In the genomic region with DNA sequence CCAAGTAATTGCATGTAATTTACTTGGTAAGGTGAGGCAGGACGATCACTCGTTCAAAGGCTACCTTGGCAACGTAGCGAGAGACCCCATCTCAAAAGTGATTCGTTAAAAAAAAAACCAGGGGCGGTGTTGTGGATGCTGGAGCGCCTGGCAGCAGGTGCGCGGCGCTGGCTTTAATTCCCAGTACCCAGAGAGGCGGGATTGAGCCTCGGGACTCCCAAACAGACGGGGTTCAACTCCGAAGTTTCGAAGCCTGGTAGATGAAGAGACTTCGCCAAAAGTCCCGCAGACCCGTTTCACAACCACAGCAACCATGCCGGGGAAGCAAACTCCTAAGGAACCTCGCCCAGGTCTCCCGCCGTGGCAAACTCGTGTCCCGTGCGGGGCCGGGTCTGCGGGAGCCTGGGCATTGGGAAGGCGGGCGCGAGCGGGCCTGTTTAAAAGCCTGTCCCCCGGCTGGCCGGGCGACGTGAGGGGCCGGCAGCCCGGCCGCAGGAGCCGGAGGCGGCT, we compare ENCODE assay signal across 8 mouse cellular contexts. TPM values are rescaled to one million over a fixed set of nuclear protein-coding genes. Genes with fewer than 3 reads are reported as not detected.
DNase-seq lines count a peak whose midpoint lies in the region; ATAC-seq and TF ChIP-seq lines count a peak whose summit lies in the region.

No protein-coding gene starts in this region.

- H3K4me3 ChIP-seq in heart, embryonic 10.5 days, result peak overlapping the region; percentile 89
- H3K4me3 ChIP-seq in heart, embryonic 15.5 days, result peak overlapping the region; percentile 95
- peak overlapping the region; percentile 86 for H3K4me3 ChIP-seq in limb, embryonic 14.5 days (replicated peaks; ENCODE audit: low read length)
- peak overlapping the region; percentile 88 for H3K4me3 ChIP-seq in neural tube, embryonic 12.5 days

- DNase-seq in heart, embryonic 10.5 days (ENCODE audit: low spot score), result no peak
- DNase-seq in heart, adult 11 months, result no peak
- DNase-seq in 416B (ENCODE audit: low read depth), result peak; percentile 27
- DNase-seq in adipocyte (ENCODE audit: low spot score), result peak; percentile 39
- DNase-seq in limb, embryonic 14.5 days (ENCODE audit: low spot score), result no peak
- DNase-seq in ovary, postnatal 36 days (ENCODE audit: low spot score), result no peak

- no peak for ATAC-seq in heart, embryonic 15.5 days (replicated peaks; ENCODE audit: insufficient number of reproducible peaks, insufficient read depth, low FRiP score, low read depth)
- no peak for ATAC-seq in limb, embryonic 14.5 days (ENCODE audit: low FRiP score, low read depth)
- ATAC-seq in neural tube, embryonic 12.5 days (ENCODE audit: low FRiP score, low read depth), result peak; percentile 37

- peaks cover 7% of the 10 kb centered on the region; the same call in 1 of the 2 replicates for H3K4me1 ChIP-seq in heart, embryonic 10.5 days
- peaks cover 7% of the 10 kb centered on the region; the same call in 1 of the 2 replicates for H3K4me1 ChIP-seq in heart, embryonic 15.5 days (replicated peaks)
- peaks cover 5% of the 10 kb centered on the region for H3K4me1 ChIP-seq in limb, embryonic 14.5 days (ENCODE audit: control insufficient read depth, insufficient read depth, low read length)
- H3K4me1 ChIP-seq in neural tube, embryonic 12.5 days, result peaks cover 6% of the 10 kb centered on the region; the same call in 1 of the 2 replicates

- under 1% methylated on average over 39 of the region's 40 CpGs for WGBS in heart, embryonic 10.5 days
- under 1% methylated on average over 40 of the region's 40 CpGs for WGBS in heart, embryonic 15.5 days
- under 1% methylated on average over 34 of the region's 40 CpGs for WGBS in limb, embryonic 14.5 days
- 2% methylated on average over 36 of the region's 40 CpGs for WGBS in neural tube, embryonic 12.5 days

- peak overlapping the region; percentile 91 for H3K4me2 ChIP-seq in heart, embryonic 15.5 days
- H3K4me2 ChIP-seq in limb, embryonic 14.5 days (replicated peaks; ENCODE audit: low read depth, low read length, severe bottlenecking), result peak overlapping the region; percentile 81
- H3K4me2 ChIP-seq in neural tube, embryonic 12.5 days (replicated peaks), result peak overlapping the region; percentile 89

- no peaks in the 10 kb centered on the region for H3K36me3 ChIP-seq in heart, embryonic 10.5 days
- no peaks in the 10 kb centered on the region for H3K36me3 ChIP-seq in heart, embryonic 15.5 days
- H3K36me3 ChIP-seq in limb, embryonic 14.5 days (ENCODE audit: control insufficient read depth, insufficient read depth, low read length), result peaks cover 3% of the 10 kb centered on the region; the same call in 1 of the 2 replicates
- no peaks in the 10 kb centered on the region for H3K36me3 ChIP-seq in neural tube, embryonic 12.5 days

- peak overlapping the region; percentile 91 for H3K27ac ChIP-seq in heart, embryonic 10.5 days
- peak overlapping the region; percentile 88 for H3K27ac ChIP-seq in heart, embryonic 15.5 days
- peak overlapping the region; percentile 68 for H3K27ac ChIP-seq in limb, embryonic 14.5 days (replicated peaks; ENCODE audit: low read depth, low read length)
- peak overlapping the region; percentile 59; the same call in 1 of the 2 replicates for H3K27ac ChIP-seq in neural tube, embryonic 12.5 days

- no peak for TF ChIP-seq POLR2A in limb, embryonic 14.5 days (IDR thresholded peaks at IDR 0.05; ENCODE audit: borderline replicate concordance, extremely low read depth, insufficient read depth, insufficient read length)

- H3K9ac ChIP-seq in heart, embryonic 15.5 days, result peak overlapping the region; percentile 91
- peak overlapping the region; percentile 84 for H3K9ac ChIP-seq in limb, embryonic 14.5 days (ENCODE audit: low read depth, low read length, severe bottlenecking)
- H3K9ac ChIP-seq in neural tube, embryonic 12.5 days, result peak overlapping the region; percentile 86

- no peaks in the 10 kb centered on the region for H3K9me3 ChIP-seq in heart, embryonic 10.5 days
- no peaks in the 10 kb centered on the region for H3K9me3 ChIP-seq in heart, embryonic 15.5 days (replicated peaks)
- no peaks in the 10 kb centered on the region for H3K9me3 ChIP-seq in limb, embryonic 14.5 days (ENCODE audit: control insufficient read depth, low read length)
- no peaks in the 10 kb centered on the region for H3K9me3 ChIP-seq in neural tube, embryonic 12.5 days

- H3K27me3 ChIP-seq in heart, embryonic 10.5 days (ENCODE audit: insufficient read depth, poor library complexity, severe bottlenecking), result no peaks in the 10 kb centered on the region
- no peaks in the 10 kb centered on the region for H3K27me3 ChIP-seq in heart, embryonic 15.5 days
- H3K27me3 ChIP-seq in limb, embryonic 14.5 days (ENCODE audit: control insufficient read depth, insufficient read depth, low read length), result no peaks in the 10 kb centered on the region
- no peaks in the 10 kb centered on the region for H3K27me3 ChIP-seq in neural tube, embryonic 12.5 days (replicated peaks)

RNA-seq across cellular contexts. Expression of gene Dnajc21, which starts 0.6 kb away (rescaled TPM):
- polyA plus RNA-seq in heart, embryonic 10.5 days (2016; fragmentation: Nextera tagmentation; extraction: Ambion mirVana), result 9.0 and 9.8 TPM in 2 replicates
- polyA plus RNA-seq in heart, embryonic 15.5 days (2015; fragmentation: Nextera tagmentation; extraction: Ambion mirVana), result 9.6 and 10.8 TPM in 2 replicates
- 6.3 and 13.2 TPM in 2 replicates for polyA plus RNA-seq in limb, embryonic 14.5 days (2012; rRNA removed)
- 16.1 and 19.1 TPM in 2 replicates for polyA plus RNA-seq in limb, embryonic 14.5 days (2014; fragmentation: Nextera tagmentation; extraction: Ambion mirVana)
- 14.1 and 15.7 TPM in 2 replicates for polyA plus RNA-seq in neural tube, embryonic 12.5 days (2016; fragmentation: Nextera tagmentation; extraction: Ambion mirVana)

RNA-seq across cellular contexts. Expression of gene Brix1, which starts 16.1 kb away (rescaled TPM):
- polyA plus RNA-seq in heart, embryonic 10.5 days (2016; fragmentation: Nextera tagmentation; extraction: Ambion mirVana), result 86.2 and 127 TPM in 2 replicates
- polyA plus RNA-seq in heart, embryonic 15.5 days (2015; fragmentation: Nextera tagmentation; extraction: Ambion mirVana), result 48.5 and 59.9 TPM in 2 replicates
- polyA plus RNA-seq in limb, embryonic 14.5 days (2012; rRNA removed), result 19.8 and 30.4 TPM in 2 replicates
- 105 and 106 TPM in 2 replicates for polyA plus RNA-seq in limb, embryonic 14.5 days (2014; fragmentation: Nextera tagmentation; extraction: Ambion mirVana)
- 100 and 101 TPM in 2 replicates for polyA plus RNA-seq in neural tube, embryonic 12.5 days (2016; fragmentation: Nextera tagmentation; extraction: Ambion mirVana)

RNA-seq across cellular contexts. Expression of gene Rad1, which starts 16.1 kb away (rescaled TPM):
- polyA plus RNA-seq in heart, embryonic 10.5 days (2016; fragmentation: Nextera tagmentation; extraction: Ambion mirVana), result 29.1 and 35.8 TPM in 2 replicates
- 17.9 and 22.9 TPM in 2 replicates for polyA plus RNA-seq in heart, embryonic 15.5 days (2015; fragmentation: Nextera tagmentation; extraction: Ambion mirVana)
- polyA plus RNA-seq in limb, embryonic 14.5 days (2012; rRNA removed), result 29.3 and 33.1 TPM in 2 replicates
- polyA plus RNA-seq in limb, embryonic 14.5 days (2014; fragmentation: Nextera tagmentation; extraction: Ambion mirVana), result 10.7 and 14.3 TPM in 2 replicates
- polyA plus RNA-seq in neural tube, embryonic 12.5 days (2016; fragmentation: Nextera tagmentation; extraction: Ambion mirVana), result 37.6 and 38.3 TPM in 2 replicates

Comparison
In these comparisons a context has a peak if more than half of its experiments do, and no peak if none do; other contexts are left out.
1. DNase-seq: peak in 416B (single experiment) and adipocyte (single experiment); none in heart, embryonic 10.5 days (single experiment), heart, adult 11 months (single experiment), limb, embryonic 14.5 days (single experiment) and ovary, postnatal 36 days (single experiment).
2. Peak in every context shown above with its lines, with median percentiles within 50 percentile points of each other: H3K27ac ChIP-seq, H3K4me3 ChIP-seq, H3K4me2 ChIP-seq and H3K9ac ChIP-seq.